Mouse (Mus musculus) brain, embryonic 14.5 days (tissue): ENCODE data around the gene Slc27a5.

ENCODE experiments used
- CTCF ChIP-seq: fragments of 200-500 bp; IDR thresholded peaks from 2 replicates; pipeline ENCODE4 v1.5.1; 2012; ENCODE audit warnings: inconsistent platforms, mild to moderate bottlenecking, moderate library complexity, borderline replicate concordance; ENCODE audit not compliant: insufficient read depth, insufficient read length; ENCODE audit errors: extremely low read depth
- POLR2A ChIP-seq: fragments of 200-500 bp; IDR thresholded peaks from 2 replicates; pipeline ENCODE4 v1.6.1; 2012; ENCODE audit warnings: mild to moderate bottlenecking, inconsistent platforms, borderline replicate concordance; ENCODE audit not compliant: poor library complexity, insufficient read depth, insufficient read length, severe bottlenecking; ENCODE audit errors: extremely low read depth

GRCm38 (mm10) chr7:13003380-13003779 is 5.4 kb upstream of the Slc27a5 start:
- TF ChIP-seq CTCF: no peak
- TF ChIP-seq POLR2A: no peak
